Mouse (Mus musculus): ENCODE measurements around the gene Cacna2d3. TPM values are rescaled to one million over a fixed set of nuclear protein-coding genes. Genes with fewer than 3 reads are reported as not detected.

The Cacna2d3 gene
- total RNA-seq, 2 experiments from 2014 or later = 103 to 108 TPM

GRCm38 (mm10) chr14:28915004-28915403 is 806.7 kb downstream of the Cacna2d3 start:
- DNase-seq = no peak

GRCm38 (mm10) chr14:28907659-28908058 is 814.0 kb downstream of the Cacna2d3 start:
- DNase-seq = no peak

GRCm38 (mm10) chr14:28892530-28892929 is 829.1 kb downstream of the Cacna2d3 start:
- DNase-seq = no peak

- no peak for DNase-seq
These were observed 834.3 kb downstream of the Cacna2d3 start for GRCm38 (mm10) chr14:28887373-28887772.

- DNase-seq = no peak
These were observed 835.0 kb downstream of the Cacna2d3 start for GRCm38 (mm10) chr14:28886661-28887060.

- DNase-seq = no peak
These were observed 850.7 kb downstream of the Cacna2d3 start for GRCm38 (mm10) chr14:28870983-28871382.

GRCm38 (mm10) chr14:28870382-28870781 is 851.3 kb downstream of the Cacna2d3 start:
- no peak for DNase-seq

GRCm38 (mm10) chr14:28864925-28865324 is 856.7 kb downstream of the Cacna2d3 start:
- peak in 1 of 2 experiments; percentile 13 for DNase-seq

- no peak for DNase-seq
These were observed 860.5 kb downstream of the Cacna2d3 start for GRCm38 (mm10) chr14:28861142-28861541.

Other genes with a start within 250 kb of the Cacna2d3 start
- 100 to 1,000 TPM; 117 to 121 TPM for gene Selenok, start 246.4 kb upstream of the Cacna2d3 start, total RNA-seq (2021)

Measured in layer of hippocampus, postnatal 36 days (tissue).